Mouse (Mus musculus) lung, postnatal 25 days (tissue): ENCODE measurements around the gene Cdk1.

Experiments
- DNase-seq: peaks from one replicate; pipeline ENCODE4 v3.0.0; 2022; ENCODE audit warnings: low spot score

Gene Cdk1

DNA sequence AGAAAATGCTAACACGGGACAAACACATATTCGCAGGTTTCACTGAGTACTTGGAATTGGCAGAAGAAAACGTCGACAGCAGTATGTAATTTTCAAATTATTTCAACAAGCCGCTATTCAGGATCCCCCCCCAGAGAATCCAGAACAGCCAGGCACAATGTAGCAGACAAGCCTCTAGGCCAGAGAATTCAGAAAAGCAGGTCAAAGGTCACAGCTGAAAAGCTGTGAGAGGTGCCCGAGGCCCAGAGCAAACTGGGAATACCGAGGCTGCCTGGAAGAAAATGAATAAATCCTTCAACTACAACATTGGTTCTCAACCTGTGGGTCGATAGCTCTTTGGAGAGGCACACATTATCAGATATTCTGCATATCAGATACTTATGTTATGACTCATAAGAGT, 4.5 kb downstream of the Cdk1 start:
- no peak for DNase-seq

DNA sequence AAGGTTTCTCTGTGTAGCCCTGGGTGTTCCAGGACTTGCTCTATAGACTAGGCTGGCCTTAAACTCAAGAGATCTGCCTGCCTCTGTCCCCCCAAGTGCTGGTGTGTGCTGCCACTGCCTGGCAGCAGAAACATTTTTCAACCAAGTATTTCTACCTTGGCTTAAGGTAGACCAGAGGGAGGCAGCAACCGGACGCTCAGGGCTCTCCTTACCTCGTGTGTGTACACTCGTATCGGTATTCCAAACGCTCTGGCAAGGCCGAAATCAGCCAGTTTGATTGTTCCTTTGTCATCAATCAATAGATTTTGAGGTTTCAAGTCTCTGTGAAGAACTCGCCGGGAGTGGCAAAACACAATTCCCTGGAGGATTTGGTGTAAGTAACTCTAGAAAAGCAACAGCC, 10.4 kb downstream of the Cdk1 start:
- no peak for DNase-seq

DNA sequence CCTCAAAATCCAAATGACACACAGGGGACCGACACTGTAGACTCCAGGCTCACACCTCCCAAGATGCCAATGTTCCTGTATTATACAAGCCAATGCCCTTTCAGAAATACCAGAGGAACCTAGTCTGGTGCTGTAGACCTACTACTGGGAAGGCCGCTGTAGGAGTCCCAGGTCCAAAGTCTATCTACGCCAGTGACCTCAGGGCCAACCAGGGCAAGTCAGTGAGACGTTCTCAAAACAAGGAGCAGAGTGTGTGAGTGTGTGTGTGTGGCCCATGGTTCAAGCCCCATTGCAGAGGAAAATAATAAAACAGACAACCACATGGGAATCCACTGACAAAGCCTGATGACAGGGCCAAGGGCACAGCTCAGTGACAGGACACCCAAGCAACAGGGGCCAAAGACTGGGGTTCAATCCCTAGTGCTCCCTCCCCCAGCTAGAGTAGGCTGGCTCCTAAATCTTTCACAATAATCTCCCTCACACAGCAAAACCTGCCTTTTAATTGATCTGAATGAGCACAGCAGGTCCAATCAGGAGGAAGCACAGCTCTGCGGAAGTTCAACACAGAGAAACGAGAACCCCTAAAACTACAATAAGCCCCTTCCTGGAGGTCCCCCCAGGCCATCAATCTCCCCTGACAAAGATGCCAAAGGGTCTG, 11.0 kb downstream of the Cdk1 start:
- DNase-seq: no peak

DNA sequence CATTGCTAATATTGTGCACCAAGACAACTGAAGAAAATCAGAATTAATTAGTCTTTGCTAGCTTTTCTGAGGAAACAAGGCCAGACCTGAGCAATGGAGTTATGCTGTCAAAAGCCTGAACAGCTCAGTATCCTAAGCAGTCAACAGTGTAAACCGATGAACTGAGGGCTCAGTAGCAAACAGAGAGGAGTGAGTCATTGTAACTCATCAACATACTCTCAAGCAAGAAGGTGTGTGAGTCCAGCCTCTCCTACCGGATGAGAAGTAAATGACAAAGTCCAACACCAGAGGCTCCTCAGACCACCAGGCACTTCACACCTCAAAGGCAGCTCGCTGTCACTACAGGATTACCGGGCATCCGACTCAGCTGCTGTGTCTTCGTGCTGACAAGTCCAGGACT, 12.7 kb downstream of the Cdk1 start:
- DNase-seq: no peak

DNA sequence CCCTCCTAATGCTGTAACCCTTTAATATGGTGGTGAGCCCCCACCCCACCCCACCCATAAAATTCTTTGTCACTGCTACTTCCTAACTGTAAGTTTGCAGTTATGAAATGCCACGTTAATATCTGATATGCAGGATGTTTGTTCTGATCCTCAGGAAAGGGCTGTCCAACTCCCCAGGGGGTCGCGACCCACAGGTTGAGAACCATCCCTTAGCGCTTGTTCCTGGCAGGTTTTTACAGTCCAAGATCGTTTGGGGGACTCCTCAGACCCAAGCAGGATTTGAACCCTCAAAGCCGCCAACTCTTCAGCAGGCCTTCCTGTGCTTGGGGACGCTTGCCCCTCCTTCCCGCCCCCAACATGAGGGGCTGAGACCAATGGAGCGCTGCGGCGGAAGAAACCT, 16.5 kb downstream of the Cdk1 start:
- no peak for DNase-seq

DNA sequence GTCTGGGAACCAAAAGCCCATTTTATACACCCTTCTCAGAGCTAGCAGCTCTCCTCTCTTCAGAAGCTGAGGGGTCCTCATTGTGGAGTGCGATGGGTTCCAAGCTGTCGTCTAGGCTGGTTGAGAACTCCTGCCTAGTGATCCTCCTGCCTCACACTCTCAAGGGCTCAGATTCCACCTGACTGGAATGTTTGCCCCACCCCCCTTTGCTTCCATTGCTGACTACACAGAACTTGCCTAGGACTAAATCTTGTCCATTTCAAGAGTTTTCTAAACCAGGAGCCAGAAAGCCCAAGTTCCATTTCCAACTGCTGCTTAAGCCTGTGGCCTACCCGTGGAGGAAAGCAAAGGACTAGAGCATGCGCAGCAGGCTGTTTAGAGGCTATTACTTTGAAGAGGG, 17.1 kb downstream of the Cdk1 start:
- DNase-seq: no peak

DNA sequence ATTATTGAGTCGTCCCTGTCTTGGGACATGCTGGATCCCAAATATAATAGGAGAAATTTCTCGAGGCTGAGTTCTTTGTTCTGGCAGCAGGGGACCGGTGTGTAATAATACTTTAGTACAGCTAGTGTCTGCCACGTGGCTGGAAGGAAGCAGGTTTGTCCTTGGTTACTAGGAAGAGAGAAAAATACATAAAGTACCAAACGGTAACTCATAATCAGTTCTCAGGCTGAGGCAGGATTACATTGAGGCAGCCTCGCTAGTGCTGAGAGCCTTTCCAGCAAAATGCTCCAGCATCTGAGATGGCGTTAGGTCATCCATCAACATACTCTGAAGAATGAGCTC, 17.6 kb downstream of the Cdk1 start:
- no peak for DNase-seq

DNA sequence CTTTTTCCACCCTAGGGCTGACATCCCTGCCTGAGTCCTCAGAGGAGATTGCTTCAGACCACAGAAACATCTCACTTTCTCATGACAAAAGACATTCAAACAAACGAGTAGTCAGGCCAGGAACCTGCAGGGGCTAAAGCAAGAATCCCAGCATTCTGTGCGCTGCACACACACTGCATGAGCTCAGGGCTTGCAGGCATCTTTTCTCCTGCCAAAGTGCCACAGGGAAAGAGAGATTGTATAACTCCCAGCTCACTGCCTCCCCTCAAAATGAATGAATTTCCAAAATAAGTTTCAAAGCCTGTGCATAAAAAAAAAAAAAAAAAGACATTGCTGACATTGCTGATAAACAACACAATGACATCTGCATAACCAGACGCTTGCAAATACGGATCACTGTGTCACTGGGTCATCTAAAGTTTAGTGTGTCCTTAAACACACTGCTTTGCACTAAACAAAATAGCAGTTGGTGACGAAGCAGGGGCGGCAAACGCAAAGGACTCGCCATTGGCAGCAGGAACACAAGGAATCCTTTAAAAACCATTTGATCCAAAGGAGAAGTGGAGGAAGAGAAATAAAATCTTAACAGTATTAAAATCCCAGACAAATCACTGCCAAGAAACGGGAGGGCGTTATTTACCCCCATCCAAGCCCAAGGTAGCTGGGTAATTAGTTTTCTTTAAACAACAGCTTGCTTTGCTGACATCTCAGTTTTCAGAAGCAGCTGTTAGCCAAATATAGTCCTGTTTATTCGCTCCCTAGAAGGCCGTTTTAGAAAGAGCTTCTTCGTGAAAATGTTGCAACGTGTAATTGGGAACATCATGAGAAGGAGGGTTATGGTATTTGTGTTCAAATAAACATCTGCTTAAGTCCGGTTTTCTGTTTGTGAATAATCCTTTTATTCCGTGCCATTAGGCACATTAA, 18.2 kb downstream of the Cdk1 start:
- DNase-seq: no peak

DNA sequence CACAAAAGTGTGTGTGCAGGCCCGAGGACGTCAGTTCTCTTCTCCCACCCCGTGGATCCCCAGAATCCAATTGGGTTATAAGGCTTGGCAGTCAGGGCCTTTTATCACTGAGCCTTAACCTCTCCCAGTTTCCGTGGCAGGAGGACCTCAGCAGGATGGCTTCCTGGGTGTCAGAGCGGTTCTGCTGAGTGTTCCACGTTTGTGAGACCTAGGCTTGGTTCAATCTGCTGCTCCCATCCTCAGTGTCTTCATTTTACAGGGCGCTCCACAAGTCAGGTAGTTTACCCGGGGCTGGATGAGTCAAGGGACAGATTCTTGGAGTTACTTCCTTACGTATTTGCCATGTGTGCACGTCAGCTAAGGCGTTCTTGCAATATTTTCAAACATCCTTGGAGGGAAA, 19.5 kb downstream of the Cdk1 start:
- DNase-seq: no peak

DNA sequence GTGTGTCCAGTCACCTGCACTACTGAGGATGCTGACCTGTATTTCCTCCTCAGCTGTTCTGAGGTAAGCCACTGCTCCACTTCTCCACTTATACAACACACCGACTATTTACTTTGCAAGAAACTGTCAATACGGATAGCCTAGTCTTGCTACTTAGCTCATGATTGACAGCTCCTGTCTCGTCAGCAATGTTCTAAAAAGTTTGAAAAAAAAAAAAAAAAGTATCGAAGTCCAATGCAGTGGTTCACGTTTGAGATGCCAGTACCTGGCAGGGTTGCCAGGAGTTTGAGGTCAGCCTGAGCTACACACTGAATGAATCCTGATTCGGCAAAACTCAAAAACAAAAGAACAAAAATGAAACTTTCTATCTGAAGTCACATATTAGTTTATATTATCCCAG, 21.5 kb downstream of the Cdk1 start:
- DNase-seq: no peak

DNA sequence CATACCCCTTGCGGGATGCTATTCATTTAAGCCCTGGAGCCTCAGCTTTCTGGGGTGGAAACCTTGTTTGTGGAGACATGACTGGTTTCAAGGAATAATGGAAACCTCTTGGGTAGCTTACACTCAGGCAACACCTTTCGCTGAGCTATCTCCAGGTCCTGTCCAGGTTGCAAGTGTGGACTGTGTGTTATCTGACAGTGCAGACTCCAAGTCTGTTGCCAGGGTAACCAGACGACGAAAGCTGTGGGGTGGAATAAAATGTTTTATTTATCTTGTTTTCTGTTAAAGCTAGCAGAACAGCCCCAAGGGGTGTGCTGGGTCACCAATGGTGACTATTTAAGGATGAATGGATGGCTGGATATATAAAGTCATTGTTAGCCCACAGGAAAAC, 24.1 kb downstream of the Cdk1 start:
- DNase-seq: no peak

DNA sequence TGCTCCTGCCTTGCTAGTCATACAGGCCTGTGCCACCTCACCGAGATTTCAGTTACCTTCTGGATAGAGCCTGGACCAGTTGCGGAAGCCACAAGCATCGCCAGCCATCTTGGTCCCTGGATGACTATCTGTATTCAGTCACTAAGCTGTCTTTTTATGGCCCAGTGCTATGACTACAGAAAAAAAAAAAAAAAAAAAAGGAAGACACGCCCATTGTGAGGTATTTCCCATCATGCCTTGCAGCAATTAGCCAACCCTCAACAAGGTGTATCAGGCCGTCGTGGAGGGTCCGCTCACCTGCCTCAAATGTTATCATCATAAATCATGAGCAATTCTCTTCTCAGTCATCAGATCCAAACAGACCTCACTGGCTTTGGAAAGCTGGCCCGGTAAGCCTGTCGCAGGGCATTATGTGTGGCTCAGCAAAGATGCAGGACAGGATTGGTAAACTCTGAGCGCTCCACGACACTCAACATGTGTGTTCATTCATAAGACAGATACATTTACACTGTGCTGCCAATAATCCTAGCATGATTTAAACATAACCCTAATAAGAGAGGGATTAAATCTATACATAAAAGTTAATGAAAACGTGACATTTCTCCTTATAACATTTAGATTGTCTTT, 24.6 kb downstream of the Cdk1 start:
- no peak for DNase-seq

DNA sequence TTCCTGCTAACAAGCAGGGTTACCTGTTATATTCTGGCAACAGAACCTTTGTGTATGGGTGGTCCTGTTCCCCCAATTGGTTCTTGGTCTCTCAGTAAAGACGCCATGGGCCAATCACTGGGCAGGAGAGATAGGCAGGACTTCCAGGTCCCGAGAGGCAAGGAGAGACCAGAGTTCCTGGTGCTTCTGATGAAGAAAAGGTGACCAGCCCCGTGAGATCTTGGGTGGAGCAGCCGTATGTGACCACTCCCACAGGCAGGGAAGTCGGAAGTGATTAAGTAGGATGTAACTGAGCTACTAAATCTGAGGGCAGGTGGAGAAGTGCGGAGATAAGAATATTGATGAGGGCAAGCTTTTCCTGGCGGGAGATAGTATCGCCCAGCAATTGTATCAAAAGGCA, 25.4 kb downstream of the Cdk1 start:
- DNase-seq: no peak

DNA sequence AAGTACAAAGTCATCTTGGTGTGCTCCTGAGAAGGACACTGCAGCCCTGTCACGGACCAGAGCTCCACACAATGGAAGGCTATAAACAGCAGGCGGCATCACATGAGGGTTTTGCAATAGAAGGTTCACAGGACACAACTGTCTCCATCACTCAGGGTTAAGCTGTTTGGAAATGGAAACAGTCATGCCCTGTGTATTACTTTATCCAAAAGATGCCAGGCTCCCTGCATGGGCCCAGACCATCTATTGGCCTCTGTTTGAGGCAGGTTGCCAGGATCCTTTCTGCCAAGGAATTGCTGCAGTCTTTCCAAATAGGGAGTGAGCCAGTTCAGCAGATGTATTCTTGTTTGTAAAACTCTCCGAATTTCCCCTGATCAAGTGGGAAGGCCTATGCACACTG, 26.3 kb downstream of the Cdk1 start:
- peak; percentile 24 for DNase-seq

DNA sequence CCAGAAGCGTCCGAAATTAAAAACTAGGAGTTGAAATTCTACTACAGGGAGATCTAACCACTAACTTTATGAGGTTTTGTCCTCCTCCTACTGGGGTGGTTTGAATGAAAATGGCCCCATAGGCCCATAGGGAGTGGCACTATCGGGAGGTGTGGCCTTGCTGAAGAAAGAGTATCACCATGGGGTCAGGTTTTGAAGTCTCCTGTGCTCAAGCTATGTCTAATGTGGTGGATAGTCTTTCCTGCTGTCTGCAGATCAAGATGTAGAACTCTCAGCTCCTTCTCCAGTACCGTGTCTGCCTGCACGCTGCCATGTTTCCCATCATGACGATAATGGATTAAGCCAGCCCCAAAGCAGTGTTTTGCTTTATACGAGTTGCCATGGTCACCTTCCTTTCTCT, 27.9 kb downstream of the Cdk1 start:
- DNase-seq: no peak

DNA sequence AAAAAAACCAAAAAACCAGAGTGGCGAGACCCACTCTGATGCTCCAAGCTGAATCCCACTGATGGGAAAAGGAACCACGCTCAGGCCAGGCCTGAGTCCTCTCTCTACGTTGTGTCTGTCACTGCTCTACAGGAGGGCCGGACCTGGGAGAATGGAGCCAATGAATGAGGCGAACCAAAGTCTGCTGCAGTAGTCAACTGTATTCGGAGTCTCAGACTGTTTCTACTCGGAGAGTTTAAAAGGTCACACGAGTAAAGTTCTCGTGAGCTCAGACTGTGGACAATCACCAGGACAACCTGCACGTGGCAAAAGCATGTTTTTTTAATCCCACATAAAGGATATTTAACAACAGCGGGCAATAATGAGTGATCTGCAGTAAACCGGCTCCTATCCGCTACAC, 28.8 kb downstream of the Cdk1 start:
- no peak for DNase-seq

DNA sequence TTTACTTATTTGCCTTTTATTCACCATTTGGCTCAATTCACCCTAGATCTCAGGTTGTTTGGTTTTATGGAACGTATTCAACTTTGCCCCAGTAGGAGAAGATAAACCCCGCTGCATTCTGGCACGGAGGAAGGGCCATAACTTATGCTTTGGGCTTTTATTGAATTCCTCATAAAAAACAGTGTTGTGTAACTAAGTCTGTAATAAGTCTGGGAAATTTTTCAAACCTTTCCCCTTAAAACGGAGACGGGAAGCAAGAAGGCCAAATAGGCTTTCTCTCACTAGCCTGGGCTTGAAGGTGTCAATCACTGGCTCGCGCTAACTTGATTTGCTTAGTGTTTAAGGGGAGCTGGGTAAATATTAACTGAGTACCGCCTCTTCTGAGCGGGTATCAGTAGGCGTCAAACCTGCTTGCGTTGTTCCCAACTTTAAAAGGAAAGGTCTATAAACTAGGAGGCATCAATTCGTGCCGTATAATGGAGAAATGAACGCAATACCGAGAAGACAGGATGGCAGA, 31.2 kb downstream of the Cdk1 start:
- peak; percentile 18 for DNase-seq

DNA sequence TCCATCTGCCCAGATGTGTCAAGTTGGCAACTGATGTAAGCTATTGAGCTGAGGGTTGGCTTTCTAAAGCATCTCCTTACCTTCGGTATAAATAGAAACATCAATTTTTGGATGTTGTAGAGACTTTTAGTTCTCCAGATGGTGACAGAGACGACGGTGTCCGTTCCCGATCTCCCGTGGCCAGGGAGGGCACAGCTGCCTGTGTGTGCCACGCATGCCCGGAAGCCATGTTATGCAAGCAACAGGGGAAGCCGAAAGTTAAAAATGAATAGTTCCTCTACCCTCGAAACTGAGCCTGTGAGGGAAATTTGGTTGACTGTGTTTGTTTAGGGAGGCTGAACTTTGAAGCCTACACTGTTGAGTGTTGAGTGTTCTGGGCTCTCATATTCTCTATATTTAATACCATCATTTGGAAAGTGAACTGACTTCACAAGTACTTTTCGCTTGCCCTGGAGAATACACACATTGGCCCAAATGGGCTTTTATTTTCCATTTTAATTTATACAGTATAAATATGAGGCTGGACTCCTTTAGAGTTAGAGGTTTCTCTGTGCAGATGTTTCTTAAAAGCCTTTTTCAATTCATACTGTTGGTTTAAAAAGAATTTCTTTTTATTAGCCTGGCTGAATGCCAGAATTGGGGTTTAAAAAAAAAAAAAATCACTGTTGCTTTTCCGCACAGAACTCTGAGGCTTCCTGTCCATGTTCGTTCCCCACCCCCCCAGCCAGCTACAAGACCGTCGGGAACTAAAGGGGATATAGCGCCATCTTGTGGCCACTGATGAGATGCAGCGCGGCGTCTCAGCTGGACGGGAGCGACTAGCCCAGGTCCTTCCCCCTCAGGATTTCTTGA, 31.8 kb downstream of the Cdk1 start:
- DNase-seq: peak; percentile 83

DNA sequence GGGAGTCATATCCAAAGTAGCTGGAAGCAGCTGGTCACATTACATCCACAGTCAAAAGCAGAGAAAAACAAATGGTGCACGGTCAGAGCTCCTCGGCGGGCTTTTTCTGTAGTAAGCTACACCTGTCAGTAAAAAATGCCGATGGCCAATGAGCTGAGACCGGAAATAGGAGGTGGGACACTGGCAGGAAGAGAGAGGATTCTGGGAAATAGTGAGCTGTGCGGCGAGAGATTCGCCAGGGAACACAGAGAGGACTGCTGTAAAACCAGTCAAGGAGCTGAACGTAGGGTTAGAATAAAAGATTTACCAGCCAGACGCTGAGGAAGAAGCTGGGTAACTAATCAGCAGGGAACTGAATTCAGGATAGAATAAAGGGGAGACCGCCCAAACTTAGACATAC, 34.2 kb downstream of the Cdk1 start:
- DNase-seq: no peak

DNA sequence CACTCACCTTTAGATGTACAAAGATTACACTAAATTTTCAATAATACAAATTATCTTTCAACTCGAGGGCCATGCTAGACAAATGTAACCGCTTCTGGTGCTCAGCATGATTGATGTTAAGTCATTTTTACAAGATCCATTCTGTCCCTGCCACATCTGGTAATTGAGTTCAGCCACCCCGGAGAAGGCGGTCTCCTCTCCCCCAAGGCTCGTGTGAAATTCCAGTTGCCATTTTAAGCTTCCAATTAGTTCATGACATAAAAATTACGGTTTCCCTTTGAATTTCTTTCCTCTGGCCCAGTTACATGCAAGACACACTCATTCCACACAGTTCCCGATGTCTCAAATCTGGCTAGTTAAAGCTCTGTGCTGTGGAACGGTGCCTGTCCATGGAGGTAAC, 38.8 kb downstream of the Cdk1 start:
- DNase-seq: no peak

DNA sequence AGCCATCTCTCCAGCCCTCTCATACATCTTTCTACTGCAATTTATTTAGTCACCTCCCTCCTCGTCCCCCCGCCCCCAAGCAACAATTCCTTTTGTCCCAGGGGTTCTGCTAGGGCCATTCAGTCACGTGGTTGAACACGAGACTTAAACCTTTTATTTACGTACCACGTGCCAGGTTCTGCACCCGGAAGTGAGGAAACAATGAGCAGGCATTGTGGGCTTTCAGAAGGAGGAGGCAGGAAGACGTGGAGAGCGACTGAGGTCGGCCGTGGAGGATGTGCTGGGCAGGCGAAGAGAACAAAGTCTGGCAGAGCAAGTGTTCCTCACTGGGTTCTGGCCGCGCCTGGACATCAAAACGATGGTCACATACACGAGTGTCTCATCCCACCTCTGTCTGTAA, 40.9 kb downstream of the Cdk1 start:
- no peak for DNase-seq

DNA sequence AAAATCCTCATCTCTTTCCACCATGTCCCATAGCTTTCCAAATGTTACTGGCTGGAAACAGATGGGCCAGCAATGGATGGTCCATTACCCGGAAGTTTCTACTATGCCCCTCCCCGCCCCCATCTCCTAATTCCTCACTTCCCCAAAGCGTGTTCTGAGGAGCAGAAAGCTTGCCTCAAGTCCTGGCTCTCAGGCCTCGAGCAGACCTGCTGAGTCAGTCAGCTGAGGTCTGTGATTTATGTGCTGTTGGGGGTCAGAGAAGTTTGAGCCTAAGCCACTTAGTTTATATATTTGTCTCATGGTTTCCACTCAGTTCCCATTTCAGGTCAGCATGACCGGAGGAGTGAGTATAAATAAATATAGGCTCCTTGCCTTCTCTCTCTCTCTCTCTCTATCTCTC, 43.6 kb downstream of the Cdk1 start:
- DNase-seq: no peak
